Mouse (Mus musculus) bone marrow, adult 2 months (tissue): ENCODE measurements around the gene Olfr576.

Experiments used
- CTCF ChIP-seq: fragments of 200-500 bp; IDR thresholded peaks from 2 replicates; pipeline ENCODE4 v1.5.1; 2011; ENCODE audit warnings: low read length, control low read depth; ENCODE audit not compliant: control insufficient read depth, insufficient read depth
- POLR2A ChIP-seq: fragments of 200-500 bp; IDR thresholded peaks from 2 replicates; pipeline ENCODE4 v1.6.1; 2011; ENCODE audit warnings: low read depth, mild to moderate bottlenecking, control low read depth, low read length, borderline replicate concordance; ENCODE audit not compliant: control insufficient read depth

GRCm38 (mm10) chr7:102974399-102974798 lies 11.9 kb downstream of the Olfr576 start:
- TF ChIP-seq POLR2A (no peak), CTCF (no peak)
